Mouse (Mus musculus) lung, embryonic 14.5 days (tissue): ENCODE results near the gene Tbx3. TPM values are rescaled to one million over a fixed set of nuclear protein-coding genes. Genes with fewer than 3 reads are reported as not detected.

Source experiments
- ATAC-seq: fragments of 200-750 bp; cut with Nextera tagmentation; 2 replicates; pipeline ENCODE4 v1.8.0; 2017; ENCODE audit warnings: mild to moderate bottlenecking, moderate TSS enrichment, moderate library complexity; ENCODE audit not compliant: insufficient read depth
- DNase-seq: peaks from one replicate; pipeline ENCODE4 v3.0.0-alpha.2; 2015
- H3K27ac ChIP-seq: fragments of 300-500 bp; sonication (generic); 2 replicates; pipeline ENCODE4 v1.5.1; 2014; ENCODE audit warnings: low read depth, mild to moderate bottlenecking, moderate library complexity
- H3K27me3 ChIP-seq: fragments of 300-500 bp; sonication (generic); 2 replicates; pipeline ENCODE4 v1.6.1; 2014; ENCODE audit warnings: low read length, control low read depth; ENCODE audit not compliant: insufficient read depth
- H3K36me3 ChIP-seq: fragments of 300-500 bp; sonication (generic); 2 replicates; pipeline ENCODE4 v1.6.1; 2014; ENCODE audit warnings: control low read depth; ENCODE audit not compliant: insufficient read depth
- H3K4me1 ChIP-seq: fragments of 300-500 bp; sonication (generic); 2 replicates; pipeline ENCODE4 v1.6.1; 2014; ENCODE audit warnings: antibody characterized with exemption, control low read depth; ENCODE audit not compliant: insufficient read depth
- H3K4me2 ChIP-seq: fragments of 300-500 bp; sonication (generic); 2 replicates; pipeline ENCODE4 v1.6.1; 2014; ENCODE audit warnings: mild to moderate bottlenecking
- H3K4me3 ChIP-seq: fragments of 300-500 bp; sonication (generic); 2 replicates; pipeline ENCODE4 v1.5.1; 2014; ENCODE audit warnings: low read depth, low read length
- H3K9ac ChIP-seq: fragments of 300-500 bp; sonication (generic); 2 replicates; pipeline ENCODE4 v1.6.1; 2014
- H3K9me3 ChIP-seq: fragments of 300-500 bp; sonication (generic); 2 replicates; pipeline ENCODE4 v1.6.1; 2016; ENCODE audit warnings: low read depth, low read length, control low read depth
- CTCF ChIP-seq: IDR thresholded peaks from 2 replicates; pipeline ENCODE4 v1.5.1; 2016; ENCODE audit warnings: antibody characterized with exemption, low read depth
- WGBS: fragments of 180-500 bp; shearing (Covaris S2); extraction: QIAGEN DNeasy Blood & Tissue Kit; methylation state at CpG from one replicate; pipeline ENCODE4 v1.1.7; 2014; 5-methylcytosine and 5-hydroxymethylcytosine counted together
- polyA plus RNA-seq: library from polyadenylated mRNA; unstranded; fragments of >200 nt; fragmentation: Nextera tagmentation; extraction: Ambion mirVana; gene quantifications from 2 replicates; pipeline ENCODE4 v1.2.1, GENCODE M21; 2014

The Tbx3 gene
- 82.1 and 84.8 TPM in 2 replicates for polyA plus RNA-seq

DNA sequence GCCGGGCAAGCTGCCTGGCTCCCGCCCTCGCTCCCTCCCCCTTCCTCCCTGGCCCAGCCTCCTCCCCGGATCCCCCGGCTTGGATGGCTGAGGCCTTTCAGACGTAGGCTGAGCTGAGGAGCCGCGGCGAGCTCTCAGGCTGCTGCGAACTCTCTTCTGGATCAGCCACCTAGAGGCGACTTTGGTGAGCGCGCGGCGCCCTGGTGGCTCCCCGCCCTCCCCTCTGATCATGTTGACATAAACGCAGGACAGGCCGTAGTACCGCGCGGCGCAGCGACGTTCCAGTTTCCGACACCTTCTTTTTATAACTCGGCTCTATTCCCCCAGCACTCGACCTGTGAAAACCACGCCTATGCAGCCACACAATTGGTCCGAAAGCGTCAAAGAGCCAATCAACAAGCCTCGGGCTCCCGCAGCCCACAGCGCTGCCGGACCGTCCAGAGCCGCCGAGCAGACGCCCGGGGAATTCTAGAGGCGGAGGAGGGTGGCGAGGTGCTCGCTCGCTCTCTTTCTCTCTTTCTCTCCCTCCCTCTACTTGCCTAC is at the start of gene Tbx3:
Gene Tbx3, plus strand, starts transcription at position 104 of the 543 bp plus-strand sequence.
- H3K27me3 ChIP-seq = peaks cover 45% of the 10 kb centered on the region
- H3K9me3 ChIP-seq = no peaks in the 10 kb centered on the region
- peak within 1 kb of the TSS; percentile 65 for H3K4me2 ChIP-seq
- DNase-seq (peak; percentile 98), ATAC-seq (peak; percentile 94)
- H3K27ac ChIP-seq = peak within 1 kb of the TSS; percentile 99
- H3K36me3 ChIP-seq = peaks cover 14% of the 10 kb centered on the region
- WGBS = under 1% methylated on average over 43 of the region's 43 CpGs
- H3K9ac ChIP-seq = peak within 1 kb of the TSS; percentile 99
- peak within 1 kb of the TSS; percentile 74 for H3K4me3 ChIP-seq
- peak; percentile 83 for TF ChIP-seq CTCF
- H3K4me1 ChIP-seq = peaks cover 20% of the 10 kb centered on the region

DNA sequence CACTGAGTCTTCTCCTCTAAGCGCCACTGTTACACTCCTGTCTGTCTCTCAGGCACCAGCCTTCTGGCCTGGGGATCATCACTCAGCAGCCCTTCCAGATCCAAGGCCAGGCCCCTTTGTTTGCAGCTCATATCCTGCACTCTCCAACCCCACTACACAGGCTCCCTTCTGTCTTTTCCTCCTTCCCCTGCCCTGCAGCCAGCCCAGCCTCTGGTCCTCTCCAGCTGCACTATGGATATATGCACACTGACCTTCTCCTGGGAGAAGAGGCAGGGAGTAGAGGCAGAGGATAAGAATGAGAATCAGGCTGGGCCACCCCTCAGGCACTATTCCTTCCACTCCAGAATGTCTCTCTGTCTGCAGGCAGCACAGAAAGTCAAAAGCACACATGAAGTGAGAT is 48.4 kb upstream of the Tbx3 start:
- Histone ChIP-seq H3K9ac (no peak overlapping the region), H3K4me1 (peaks cover 15% of the 10 kb centered on the region), H3K27me3 (peaks cover 9% of the 10 kb centered on the region; the same call in 1 of the 2 replicates), H3K9me3 (no peaks in the 10 kb centered on the region), H3K4me2 (no peak overlapping the region), H3K36me3 (no peaks in the 10 kb centered on the region), H3K4me3 (no peak overlapping the region), H3K27ac (peak overlapping the region; percentile 27; the same call in 1 of the 2 replicates)
- 50% methylated on average over 1 of the region's 1 CpGs for WGBS
- DNase-seq (peak; percentile 37), ATAC-seq (no peak)
- TF ChIP-seq CTCF = no peak

DNA sequence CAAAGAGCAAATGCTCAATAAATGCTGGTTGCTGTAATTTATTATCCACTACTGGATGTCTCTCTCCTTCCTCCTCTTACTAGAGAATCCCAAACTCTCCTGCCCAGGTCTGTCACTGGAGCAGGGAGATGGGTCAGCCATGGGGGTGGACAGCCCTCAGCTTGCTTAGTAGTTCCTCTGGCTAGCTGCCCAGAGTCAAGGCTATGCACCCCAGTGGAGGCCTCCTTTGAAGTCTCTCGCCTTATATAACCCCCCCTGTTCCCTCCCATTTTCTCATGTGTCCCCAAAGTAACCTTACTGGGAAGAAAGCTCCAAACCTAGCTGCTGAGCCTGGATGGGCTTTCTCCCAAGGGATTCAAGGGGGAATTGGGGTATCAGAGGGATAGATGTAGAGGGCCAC is 45.9 kb upstream of the Tbx3 start:
- H3K4me2 ChIP-seq = no peak overlapping the region
- H3K4me1 ChIP-seq = peaks cover 15% of the 10 kb centered on the region
- ATAC-seq (no peak), DNase-seq (peak; percentile 72)
- peaks cover 15% of the 10 kb centered on the region; the same call in 1 of the 2 replicates for H3K27me3 ChIP-seq
- H3K9me3 ChIP-seq = no peaks in the 10 kb centered on the region
- 15% methylated on average over 1 of the region's 1 CpGs for WGBS
- no peak for TF ChIP-seq CTCF
- no peak overlapping the region for H3K4me3 ChIP-seq
- H3K9ac ChIP-seq = no peak overlapping the region
- no peaks in the 10 kb centered on the region for H3K36me3 ChIP-seq
- H3K27ac ChIP-seq = no peak overlapping the region

DNA sequence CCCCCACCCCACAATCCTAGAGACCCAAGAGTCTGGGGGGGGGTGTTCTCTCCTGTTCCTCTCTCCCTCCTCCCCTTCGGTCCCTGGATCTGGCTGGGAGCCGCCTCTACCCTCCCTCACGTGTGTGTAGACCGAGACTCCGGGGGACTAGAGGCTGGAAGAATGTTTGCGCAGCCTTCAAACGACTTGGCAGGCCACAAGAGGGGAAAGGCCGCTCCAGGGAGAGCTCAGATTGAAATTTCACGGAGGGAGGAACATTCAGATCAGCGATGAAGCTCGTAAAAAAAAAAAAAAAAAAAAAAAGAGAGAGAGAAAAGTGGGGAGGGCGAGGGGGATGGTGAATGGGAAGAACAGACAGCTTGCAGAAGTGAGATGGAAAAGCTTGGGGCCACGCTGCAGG is 44.9 kb upstream of the Tbx3 start:
- no peaks in the 10 kb centered on the region for H3K36me3 ChIP-seq
- no peak overlapping the region; the same call in 1 of the 2 replicates for H3K9ac ChIP-seq
- peak; percentile 56 for ATAC-seq
- DNase-seq = peak; percentile 84
- WGBS = 2% methylated on average over 13 of the region's 13 CpGs
- peaks cover 15% of the 10 kb centered on the region for H3K4me1 ChIP-seq
- peaks cover 15% of the 10 kb centered on the region; the same call in 1 of the 2 replicates for H3K27me3 ChIP-seq
- TF ChIP-seq CTCF = no peak
- no peak overlapping the region for H3K4me3 ChIP-seq
- peak overlapping the region; percentile 41 for H3K4me2 ChIP-seq
- H3K27ac ChIP-seq = peak overlapping the region; percentile 84; the same call in 1 of the 2 replicates
- no peaks in the 10 kb centered on the region for H3K9me3 ChIP-seq

GRCm38 (mm10) chr5:119626154-119626553 is 44.3 kb upstream of the Tbx3 start:
- 10% methylated on average over 9 of the region's 9 CpGs for WGBS
- Histone ChIP-seq H3K4me3 (no peak overlapping the region), H3K9me3 (no peaks in the 10 kb centered on the region), H3K27me3 (peaks cover 15% of the 10 kb centered on the region; the same call in 1 of the 2 replicates), H3K27ac (peak overlapping the region; percentile 84), H3K36me3 (no peaks in the 10 kb centered on the region), H3K4me2 (peak overlapping the region; percentile 58), H3K4me1 (peaks cover 15% of the 10 kb centered on the region), H3K9ac (no peak overlapping the region)
- DNase-seq (peak; percentile 85), ATAC-seq (peak; percentile 67)
- TF ChIP-seq CTCF = no peak

DNA sequence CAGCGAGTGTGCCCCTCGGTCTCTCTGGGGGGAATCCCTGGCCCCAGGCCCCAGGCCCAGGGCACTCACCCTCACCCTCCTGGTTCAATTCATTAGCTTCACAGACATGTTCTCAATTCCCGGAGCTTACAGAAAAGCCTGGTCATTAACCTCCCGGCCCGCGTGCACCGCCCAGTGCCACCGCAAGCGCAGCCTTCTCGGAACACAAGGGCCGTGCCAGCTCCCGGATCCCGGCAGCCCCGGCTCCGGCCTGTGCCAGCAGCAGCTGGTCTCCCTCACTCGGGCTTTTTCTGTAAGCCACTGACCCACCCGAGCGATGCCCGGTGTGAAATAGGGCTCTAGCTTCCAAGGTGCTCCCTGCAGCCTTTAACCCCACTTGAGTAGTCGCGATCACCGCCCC is 43.8 kb upstream of the Tbx3 start:
- H3K4me2 ChIP-seq = peak overlapping the region; percentile 58
- ATAC-seq (peak; percentile 15; the same call in 1 of the 2 replicates), DNase-seq (peak; percentile 59)
- H3K27me3 ChIP-seq = peaks cover 15% of the 10 kb centered on the region; the same call in 1 of the 2 replicates
- H3K9me3 ChIP-seq = no peaks in the 10 kb centered on the region
- TF ChIP-seq CTCF = no peak
- H3K27ac ChIP-seq = peak overlapping the region; percentile 84
- WGBS = 9% methylated on average over 22 of the region's 22 CpGs
- H3K4me1 ChIP-seq = peaks cover 15% of the 10 kb centered on the region
- peak overlapping the region; percentile 20; the same call in 1 of the 2 replicates for H3K9ac ChIP-seq
- no peaks in the 10 kb centered on the region for H3K36me3 ChIP-seq
- peak overlapping the region; percentile 17 for H3K4me3 ChIP-seq

DNA sequence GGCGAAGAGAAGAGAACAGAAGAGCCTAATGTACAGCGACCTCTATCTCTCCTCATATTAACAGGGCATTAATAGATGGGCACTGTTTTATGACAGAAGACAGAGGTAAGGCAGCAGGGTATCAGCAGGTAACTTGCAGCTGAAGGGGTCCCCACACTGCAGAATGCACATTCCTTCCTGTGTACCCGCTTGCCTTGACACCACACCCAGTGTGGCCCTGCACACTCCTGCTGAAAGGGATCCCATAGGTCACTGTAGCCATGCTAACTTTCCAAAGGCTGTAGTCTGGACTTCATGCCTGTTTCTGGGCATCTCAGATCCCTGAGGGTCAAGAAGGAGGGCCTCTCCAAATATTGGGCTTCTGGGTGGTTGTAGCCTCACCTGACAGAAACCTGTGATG is 42.4 kb upstream of the Tbx3 start:
- no peak for TF ChIP-seq CTCF
- Histone ChIP-seq H3K4me1 (peaks cover 15% of the 10 kb centered on the region), H3K4me2 (no peak overlapping the region), H3K9ac (no peak overlapping the region), H3K36me3 (no peaks in the 10 kb centered on the region), H3K27me3 (peaks cover 15% of the 10 kb centered on the region; the same call in 1 of the 2 replicates), H3K9me3 (no peaks in the 10 kb centered on the region), H3K27ac (no peak overlapping the region), H3K4me3 (no peak overlapping the region)
- WGBS = 83% methylated on average over 3 of the region's 3 CpGs
- DNase-seq (no peak), ATAC-seq (no peak)
